10 mouse cellular contexts compared by ENCODE assay signal in genomic region chr4:130556224-130556623, GRCm38 (mm10). TPM values are rescaled to one million over a fixed set of nuclear protein-coding genes. Genes with fewer than 3 reads are reported as not detected.
DNase-seq lines count a peak whose midpoint lies in the region; ATAC-seq and TF ChIP-seq lines count a peak whose summit lies in the region.
"Had no signal": no experiment of that assay in that cellular context is flagged by ENCODE, and none has a peak within 500 bp of the region (broad histone marks: within the 10 kb centered on the region; RNA-seq: fewer than 3 reads in every experiment).

No protein-coding gene starts in this region.

- peaks cover 66% of the 10 kb centered on the region for H3K4me1 ChIP-seq in hindbrain, embryonic 15.5 days (replicated peaks)

- TF ChIP-seq CTCF in left cerebral cortex, adult 2 months (IDR thresholded peaks at IDR 0.05) = peak; percentile 6; the same call in 1 of the 2 replicates
- TF ChIP-seq CTCF in brain, embryonic 14.5 days (IDR thresholded peaks at IDR 0.05; ENCODE audit: borderline replicate concordance, extremely low read depth, insufficient read depth, insufficient read length) = peak; percentile 29; the same call in 1 of the 2 replicates

- H3K4me3 ChIP-seq in left cerebral cortex, adult 2 months = no peak overlapping the region
- H3K4me3 ChIP-seq in hindbrain, embryonic 15.5 days = no peak overlapping the region

- no peak for TF ChIP-seq POLR2A in brain, embryonic 14.5 days (IDR thresholded peaks at IDR 0.05; ENCODE audit: borderline replicate concordance, extremely low read depth, insufficient read depth, insufficient read length, poor library complexity, severe bottlenecking)

- no peak overlapping the region for H3K9ac ChIP-seq in hindbrain, embryonic 15.5 days

- H3K36me3 ChIP-seq in hindbrain, embryonic 15.5 days = no peaks in the 10 kb centered on the region

- no peaks in the 10 kb centered on the region for H3K27me3 ChIP-seq in hindbrain, embryonic 15.5 days

- intact Hi-C loops in left cerebral cortex, adult 2 months (cut with DNase I) = no loop called here
- intact Hi-C loops in left cerebral cortex, postnatal 14 days (cut with DNase I) = no loop called here

- no peaks in the 10 kb centered on the region for H3K9me3 ChIP-seq in hindbrain, embryonic 15.5 days

- WGBS in hindbrain, embryonic 15.5 days = 30% methylated on average over 5 of the region's 5 CpGs

- ATAC-seq in cerebellum, adult (ENCODE audit: insufficient number of reproducible peaks, low FRiP score, low TSS enrichment) = no peak; the same call in 1 of the 2 replicates
- no peak; the same call in 1 of the 2 replicates for ATAC-seq in hindbrain, embryonic 15.5 days (ENCODE audit: low FRiP score, low read depth)
- ATAC-seq: inflammation-experienced regulatory T-cells, adult 6 months had no signal

- peak; percentile 68 for DNase-seq in cerebellum, adult 11-12 months
- DNase-seq in left cerebral cortex, adult 2 months (ENCODE audit: extremely low spot score in 1 of 2, low spot score in 2 of 2) = no peak
- DNase-seq in left cerebral cortex, postnatal 14 days (ENCODE audit: low spot score in 2 of 2) = no peak
- peak; percentile 74 for DNase-seq in brain, embryonic 14.5 days (ENCODE audit: low read depth)
- no peak for DNase-seq in B cell, adult 2 months
- no peak for DNase-seq in right cerebral cortex, adult 2 months (ENCODE audit: low spot score in 2 of 2)

- H3K4me2 ChIP-seq in hindbrain, embryonic 15.5 days = no peak overlapping the region

- H3K27ac ChIP-seq in left cerebral cortex, adult 2 months = no peak overlapping the region
- H3K27ac ChIP-seq in hindbrain, embryonic 15.5 days (replicated peaks) = peak overlapping the region; percentile 22; the same call in 1 of the 2 replicates

RNA-seq across cellular contexts. Expression of gene Nkain1, which starts 17.7 kb away (rescaled TPM):
- 10 to 100 TPM; 28.2 to 29.8 TPM for total RNA-seq in left cerebral cortex, adult 2 months (2021)
- total RNA-seq in left cerebral cortex, postnatal 14 days (2021) = 10 to 100 TPM; 32.9 to 38.5 TPM
- polyA plus RNA-seq in brain, embryonic 14.5 days (2012; rRNA removed) = 203 and 210 TPM in 2 replicates
- polyA plus RNA-seq in hindbrain, embryonic 15.5 days (2015; fragmentation: Nextera tagmentation; extraction: Ambion mirVana) = 11.7 and 12.6 TPM in 2 replicates
- total RNA-seq: neutrophil, adult 5-6 weeks had no signal
- polyA plus RNA-seq: inflammation-experienced regulatory T-cells, adult 6 months had no signal

Comparison
In these comparisons a context has a peak if more than half of its experiments do, and no peak if none do; other contexts are left out.
1. DNase-seq: peak in cerebellum, adult 11-12 months (single experiment) and brain, embryonic 14.5 days (single experiment); none in left cerebral cortex, adult 2 months (0 of 2), left cerebral cortex, postnatal 14 days (0 of 2), B cell, adult 2 months (0 of 2) and right cerebral cortex, adult 2 months (0 of 2).